Mouse (Mus musculus) kidney, postnatal 4 days (tissue): ENCODE results near the gene Gmfg.
A peak's percentile ranks its signal among the peaks of the same experiment; 100 is the strongest.

Source experiments
- DNase-seq, 2 experiments: peaks; one replicate each; pipeline ENCODE4 v3.0.0; 2021; ENCODE audit warnings: mixed read lengths in 2 of 2

Gmfg gene

GRCm38 (mm10) chr7:28488030-28488491 lies 50.8 kb downstream of the Gmfg start:
- DNase-seq, result peak; percentile 40 to 61

GRCm38 (mm10) chr7:28490410-28490809 lies 53.2 kb downstream of the Gmfg start:
- peak; percentile 76 to 84 for DNase-seq

- peak in 1 of 2 experiments; percentile 20 for DNase-seq
Measured at GRCm38 (mm10) chr7:28490903-28491302, 53.7 kb downstream of the Gmfg start.

GRCm38 (mm10) chr7:28492310-28492709 lies 55.1 kb downstream of the Gmfg start:
- no peak for DNase-seq

GRCm38 (mm10) chr7:28495426-28495825 lies 58.2 kb downstream of the Gmfg start:
- DNase-seq, result no peak
